Mouse (Mus musculus): Measurements from ENCODE around the gene Rasl2-9. TPM values are rescaled to one million over a fixed set of nuclear protein-coding genes. Genes with fewer than 3 reads are reported as not detected.
"Not testable (repeated sequence)": the region's sequence is repeated elsewhere in the genome, so short reads cannot be mapped to it uniquely, and the experiment has no call there.

The Rasl2-9 gene
- total RNA-seq (2017): 0.98 TPM in 1 of 2 replicates, not detected in the other

GRCm38 (mm10) chr7:5125549-5126406 is at the start of gene Rasl2-9:
Rasl2-9 (minus strand) TSS chr7:5125950.
- ATAC-seq (ENCODE audit: extremely low read depth, insufficient number of reproducible peaks, low FRiP score, poor library complexity, severe bottlenecking): peak; percentile 97

- ATAC-seq (ENCODE audit: extremely low read depth, insufficient number of reproducible peaks, low FRiP score, poor library complexity, severe bottlenecking): not testable (repeated sequence)
Observed at GRCm38 (mm10) chr7:5149570-5149969, 23.8 kb upstream of the Rasl2-9 start, which contains the start of gene Vmn1r55. Vmn1r55 (minus strand) TSS chr7:5149670.

GRCm38 (mm10) chr7:5125078-5125477 is 672 bp downstream of the Rasl2-9 start:
- no peak for ATAC-seq (ENCODE audit: extremely low read depth, insufficient number of reproducible peaks, low FRiP score, poor library complexity, severe bottlenecking)

- no peak for ATAC-seq (ENCODE audit: extremely low read depth, insufficient number of reproducible peaks, low FRiP score, poor library complexity, severe bottlenecking)
Observed at GRCm38 (mm10) chr7:5116850-5117249, 8.9 kb downstream of the Rasl2-9 start, which contains the start of gene Rfpl4. Rfpl4 (minus strand) TSS chr7:5116950.

GRCm38 (mm10) chr7:5112701-5113100 is 13.0 kb downstream of the Rasl2-9 start:
- no peak for ATAC-seq (ENCODE audit: extremely low read depth, insufficient number of reproducible peaks, low FRiP score, poor library complexity, severe bottlenecking)

- 0 out of 2 replicates have a peak, but pooled peaks have one; percentile 16 for ATAC-seq (ENCODE audit: extremely low read depth, insufficient number of reproducible peaks, low FRiP score, poor library complexity, severe bottlenecking)
Observed at GRCm38 (mm10) chr7:5109301-5109700, 16.4 kb downstream of the Rasl2-9 start.

GRCm38 (mm10) chr7:5108272-5108671 is 17.5 kb downstream of the Rasl2-9 start:
- no peak for ATAC-seq (ENCODE audit: extremely low read depth, insufficient number of reproducible peaks, low FRiP score, poor library complexity, severe bottlenecking)

- no peak for ATAC-seq (ENCODE audit: extremely low read depth, insufficient number of reproducible peaks, low FRiP score, poor library complexity, severe bottlenecking)
Observed at GRCm38 (mm10) chr7:5102564-5102963, 23.2 kb downstream of the Rasl2-9 start.

- peak; percentile 90 for ATAC-seq (ENCODE audit: extremely low read depth, insufficient number of reproducible peaks, low FRiP score, poor library complexity, severe bottlenecking)
Observed at GRCm38 (mm10) chr7:5101066-5101663, 24.6 kb downstream of the Rasl2-9 start.

- no peak for ATAC-seq (ENCODE audit: extremely low read depth, insufficient number of reproducible peaks, low FRiP score, poor library complexity, severe bottlenecking)
Observed at GRCm38 (mm10) chr7:5099796-5100195, 26.0 kb downstream of the Rasl2-9 start.

- ATAC-seq (ENCODE audit: extremely low read depth, insufficient number of reproducible peaks, low FRiP score, poor library complexity, severe bottlenecking): no peak
Observed at GRCm38 (mm10) chr7:5098769-5099168, 27.0 kb downstream of the Rasl2-9 start.

GRCm38 (mm10) chr7:5092831-5093510 is 32.8 kb downstream of the Rasl2-9 start:
- ATAC-seq (ENCODE audit: extremely low read depth, insufficient number of reproducible peaks, low FRiP score, poor library complexity, severe bottlenecking): no peak

GRCm38 (mm10) chr7:5092381-5092780 is 33.4 kb downstream of the Rasl2-9 start:
- ATAC-seq (ENCODE audit: extremely low read depth, insufficient number of reproducible peaks, low FRiP score, poor library complexity, severe bottlenecking): no peak

- ATAC-seq (ENCODE audit: extremely low read depth, insufficient number of reproducible peaks, low FRiP score, poor library complexity, severe bottlenecking): no peak
Observed at GRCm38 (mm10) chr7:5091008-5091728, 34.6 kb downstream of the Rasl2-9 start.

- no peak for ATAC-seq (ENCODE audit: extremely low read depth, insufficient number of reproducible peaks, low FRiP score, poor library complexity, severe bottlenecking)
Observed at GRCm38 (mm10) chr7:5089853-5090252, 35.9 kb downstream of the Rasl2-9 start.

- no peak for ATAC-seq (ENCODE audit: extremely low read depth, insufficient number of reproducible peaks, low FRiP score, poor library complexity, severe bottlenecking)
Observed at GRCm38 (mm10) chr7:5087886-5088285, 37.9 kb downstream of the Rasl2-9 start.

GRCm38 (mm10) chr7:5086921-5087440 is 38.8 kb downstream of the Rasl2-9 start:
- ATAC-seq (ENCODE audit: extremely low read depth, insufficient number of reproducible peaks, low FRiP score, poor library complexity, severe bottlenecking): no peak

GRCm38 (mm10) chr7:5085512-5085911 is 40.2 kb downstream of the Rasl2-9 start:
- no peak for ATAC-seq (ENCODE audit: extremely low read depth, insufficient number of reproducible peaks, low FRiP score, poor library complexity, severe bottlenecking)
